Mouse (Mus musculus): ENCODE measurements at regions not wholly inside any gene's neighbourhood (a gene's known extent, or its start where the extent isn't known, plus 50 kb on each side); places are given as distances from the start of the nearest gene placed in this dataset.

DNA sequence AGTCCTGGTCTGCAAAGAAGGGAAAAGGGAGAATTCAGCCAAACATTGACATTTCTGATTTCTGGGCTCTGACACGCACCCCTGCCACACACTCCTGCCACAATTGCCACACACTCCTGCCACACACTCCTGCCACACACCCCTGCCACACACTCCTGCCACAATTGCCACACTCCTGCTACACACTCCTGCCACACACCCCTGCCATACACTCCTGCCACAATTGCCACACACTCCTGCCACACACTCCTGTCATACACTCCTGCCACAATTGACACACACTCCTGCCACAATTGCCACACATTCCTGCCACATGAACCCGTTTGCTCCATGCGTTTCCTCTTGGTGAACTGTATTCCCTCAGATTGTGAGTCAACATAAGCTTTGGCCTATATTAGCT is 130.0 kb upstream of the Gm9833 start:
- DNase-seq (ENCODE audit: low read depth): peak; percentile 33

DNA sequence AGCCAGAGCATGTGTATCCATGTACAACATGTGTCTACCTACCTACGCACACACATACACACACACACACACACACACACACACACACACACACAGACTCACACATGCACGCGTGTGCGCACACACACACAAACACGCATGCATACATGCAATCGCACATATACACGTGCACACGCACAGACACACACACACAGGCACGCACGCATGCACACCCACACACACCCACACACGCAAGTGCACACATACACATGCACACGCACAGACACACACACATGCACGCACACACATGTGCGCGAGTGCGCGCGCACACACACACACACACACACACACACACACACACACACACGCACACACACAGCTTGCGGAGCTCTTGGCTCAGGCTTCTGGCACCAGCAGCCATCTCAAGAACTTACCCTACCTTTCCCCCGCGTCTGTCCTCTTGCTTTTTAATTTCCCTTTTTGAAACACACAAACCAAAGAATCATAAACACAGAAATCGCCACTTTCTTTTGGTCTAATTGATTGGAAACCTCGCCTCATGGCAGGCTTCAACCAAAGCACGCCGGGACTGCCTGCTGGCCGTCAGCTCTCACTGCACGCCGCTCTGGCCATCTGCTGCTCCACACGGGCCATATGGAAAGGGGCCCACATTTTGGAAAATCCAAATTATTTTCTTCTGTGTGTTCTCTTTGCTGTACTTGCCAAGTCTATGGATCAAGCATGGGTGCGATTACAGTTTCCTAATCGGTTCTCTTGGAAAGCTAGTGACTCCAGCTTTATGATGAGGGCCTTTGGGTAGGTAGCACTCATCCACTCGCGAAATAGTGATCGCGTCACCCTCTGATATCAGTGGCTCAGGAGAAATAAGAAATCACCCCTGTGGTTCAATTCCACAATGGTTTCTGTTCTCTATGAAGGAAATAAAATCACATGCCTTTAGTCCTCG is 127.9 kb upstream of the Gm9833 start:
- DNase-seq (ENCODE audit: low read depth): no peak

DNA sequence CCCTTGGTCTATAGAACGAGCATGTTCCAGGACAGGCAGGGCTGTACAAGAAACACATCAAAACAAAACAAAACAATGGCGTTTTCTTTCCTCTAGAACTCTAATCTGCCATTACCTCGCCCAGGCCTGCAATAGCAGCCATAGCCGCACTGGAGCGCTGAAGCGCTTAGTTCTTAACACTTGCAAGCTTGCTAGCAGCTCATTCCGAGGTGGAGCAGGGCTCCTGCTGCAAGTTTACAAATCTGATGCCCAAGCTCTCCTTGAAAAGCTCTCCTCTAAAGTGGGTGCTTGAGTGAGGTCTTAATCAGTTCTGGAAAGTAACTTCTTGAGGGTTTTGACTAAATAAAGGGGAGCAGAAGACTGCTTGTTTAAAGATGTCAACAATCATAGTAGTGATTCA is 127.2 kb upstream of the Gm9833 start:
- no peak for DNase-seq (ENCODE audit: low read depth)

Measured in 416B (cell line).